Mouse (Mus musculus) forebrain, embryonic 13.5 days (tissue): ENCODE measurements at regions not wholly inside any gene's neighbourhood (a gene's known extent, or its start where the extent isn't known, plus 50 kb on each side); places are given as distances from the start of the nearest gene placed in this dataset.

Experiments used
- ATAC-seq: fragments of 200-750 bp; cut with Nextera tagmentation; 2 replicates; pipeline ENCODE4 v1.8.0; 2017
- H3K27ac ChIP-seq: fragments of 300-500 bp; sonication (generic); 2 replicates; pipeline ENCODE4 v1.5.1; 2015; ENCODE audit warnings: inconsistent platforms, mild to moderate bottlenecking, moderate library complexity
- H3K27me3 ChIP-seq: fragments of 300-500 bp; sonication (generic); 2 replicates; pipeline ENCODE4 v1.6.1; 2015; ENCODE audit warnings: mild to moderate bottlenecking, inconsistent platforms
- H3K36me3 ChIP-seq: fragments of 300-500 bp; sonication (generic); 2 replicates; pipeline ENCODE4 v1.6.1; 2015; ENCODE audit warnings: mild to moderate bottlenecking, inconsistent platforms; ENCODE audit not compliant: poor library complexity, severe bottlenecking
- H3K4me1 ChIP-seq: fragments of 300-500 bp; sonication (generic); 2 replicates; pipeline ENCODE4 v1.6.1; 2015; ENCODE audit warnings: inconsistent platforms
- H3K4me2 ChIP-seq: fragments of 300-500 bp; sonication (generic); 2 replicates; pipeline ENCODE4 v1.6.1; 2015; ENCODE audit warnings: inconsistent platforms, mild to moderate bottlenecking, moderate library complexity
- H3K4me3 ChIP-seq: fragments of 300-500 bp; sonication (generic); 2 replicates; pipeline ENCODE4 v1.5.1; 2015; ENCODE audit warnings: mild to moderate bottlenecking, inconsistent platforms
- H3K9ac ChIP-seq: fragments of 300-500 bp; sonication (generic); 2 replicates; pipeline ENCODE4 v1.6.1; 2015; ENCODE audit warnings: mild to moderate bottlenecking, inconsistent platforms
- H3K9me3 ChIP-seq: fragments of 300-500 bp; sonication (generic); replicated peaks from 2 replicates; pipeline ENCODE4 v1.6.1; 2016; ENCODE audit warnings: inconsistent platforms
- WGBS: fragments of 180-500 bp; shearing (Covaris S2); methylation state at CpG from one replicate; pipeline ENCODE4 v1.1.7; 2015; 5-methylcytosine and 5-hydroxymethylcytosine counted together

GRCm38 (mm10) chr17:9975995-9976394, 306.5 kb upstream of the Pabpc6 start:
- Histone ChIP-seq H3K27ac (no peak overlapping the region), H3K4me3 (no peak overlapping the region), H3K4me2 (no peak overlapping the region), H3K36me3 (no peaks in the 10 kb centered on the region), H3K4me1 (peaks cover 18% of the 10 kb centered on the region), H3K27me3 (no peaks in the 10 kb centered on the region), H3K9ac (no peak overlapping the region), H3K9me3 (no peaks in the 10 kb centered on the region; the same call in 1 of the 2 replicates)
- 88% methylated on average over 14 of the region's 14 CpGs for WGBS
- ATAC-seq: no peak

GRCm38 (mm10) chr17:9975153-9975552, 305.6 kb upstream of the Pabpc6 start:
- Histone ChIP-seq H3K9me3 (no peaks in the 10 kb centered on the region), H3K9ac (no peak overlapping the region), H3K27me3 (no peaks in the 10 kb centered on the region), H3K4me3 (no peak overlapping the region), H3K27ac (no peak overlapping the region), H3K4me2 (no peak overlapping the region), H3K36me3 (no peaks in the 10 kb centered on the region), H3K4me1 (peaks cover 18% of the 10 kb centered on the region)
- 90% methylated on average over 1 of the region's 1 CpGs for WGBS
- ATAC-seq: no peak

GRCm38 (mm10) chr17:9967988-9968387, 298.5 kb upstream of the Pabpc6 start:
- Histone ChIP-seq H3K27me3 (no peaks in the 10 kb centered on the region), H3K4me1 (peaks cover 8% of the 10 kb centered on the region; the same call in 1 of the 2 replicates), H3K27ac (no peak overlapping the region), H3K9me3 (no peaks in the 10 kb centered on the region), H3K4me2 (no peak overlapping the region), H3K4me3 (no peak overlapping the region), H3K36me3 (no peaks in the 10 kb centered on the region), H3K9ac (no peak overlapping the region)
- no peak for ATAC-seq
- WGBS: 64% methylated on average over 7 of the region's 7 CpGs

- H3K27me3 ChIP-seq: no peaks in the 10 kb centered on the region
- WGBS: 94% methylated on average over 10 of the region's 10 CpGs
Measured at GRCm38 (mm10) chr17:9962893-9963436, 293.4 kb upstream of the Pabpc6 start.

GRCm38 (mm10) chr17:9948985-9949667, 279.6 kb upstream of the Pabpc6 start:
- H3K4me1 ChIP-seq: no peaks in the 10 kb centered on the region
- no peak overlapping the region for H3K27ac ChIP-seq
- ATAC-seq: no peak
- H3K4me2 ChIP-seq: no peak overlapping the region
- no peaks in the 10 kb centered on the region for H3K9me3 ChIP-seq
- no peak overlapping the region for H3K4me3 ChIP-seq
- 81% methylated on average over 3 of the region's 3 CpGs for WGBS
- H3K27me3 ChIP-seq: no peaks in the 10 kb centered on the region
- no peaks in the 10 kb centered on the region for H3K36me3 ChIP-seq
- no peak overlapping the region for H3K9ac ChIP-seq

More at GRCm38 (mm10) chr17:9962893-9963436, 293.4 kb upstream of the Pabpc6 start:
- Histone ChIP-seq H3K4me3 (no peak overlapping the region), H3K36me3 (no peaks in the 10 kb centered on the region), H3K4me2 (no peak overlapping the region), H3K4me1 (peaks cover 6% of the 10 kb centered on the region; the same call in 1 of the 2 replicates), H3K9ac (no peak overlapping the region), H3K9me3 (no peaks in the 10 kb centered on the region), H3K27ac (no peak overlapping the region)
- no peak for ATAC-seq

GRCm38 (mm10) chr17:9947609-9948008, 278.1 kb upstream of the Pabpc6 start:
- no peaks in the 10 kb centered on the region for H3K27me3 ChIP-seq
- H3K36me3 ChIP-seq: no peaks in the 10 kb centered on the region
- WGBS: 86% methylated on average over 7 of the region's 7 CpGs
- H3K9ac ChIP-seq: no peak overlapping the region
- no peak overlapping the region for H3K4me3 ChIP-seq
- no peak overlapping the region for H3K27ac ChIP-seq
- H3K4me1 ChIP-seq: no peaks in the 10 kb centered on the region
- no peak for ATAC-seq
- no peaks in the 10 kb centered on the region for H3K9me3 ChIP-seq
- H3K4me2 ChIP-seq: no peak overlapping the region

GRCm38 (mm10) chr17:9944513-9944912, 275.0 kb upstream of the Pabpc6 start:
- ATAC-seq: no peak
- Histone ChIP-seq H3K4me2 (no peak overlapping the region), H3K27ac (no peak overlapping the region), H3K27me3 (no peaks in the 10 kb centered on the region), H3K9me3 (no peaks in the 10 kb centered on the region), H3K4me3 (no peak overlapping the region), H3K36me3 (no peaks in the 10 kb centered on the region), H3K9ac (no peak overlapping the region), H3K4me1 (no peaks in the 10 kb centered on the region)
- 87% methylated on average over 8 of the region's 8 CpGs for WGBS

- Histone ChIP-seq H3K9ac (no peak overlapping the region), H3K9me3 (no peaks in the 10 kb centered on the region), H3K4me1 (0 out of 2 replicates have a peak, but pooled peaks cover 5% of the 10 kb centered on the region), H3K27me3 (no peaks in the 10 kb centered on the region), H3K36me3 (no peaks in the 10 kb centered on the region), H3K4me2 (no peak overlapping the region), H3K4me3 (no peak overlapping the region), H3K27ac (no peak overlapping the region)
- whole genome bisulfite sequencing: 94% methylated on average over 4 of the region's 4 CpGs
- ATAC-seq: no peak
Measured at GRCm38 (mm10) chr17:9942171-9942570, 272.7 kb upstream of the Pabpc6 start.

- H3K9ac ChIP-seq: no peak overlapping the region
- 0 out of 2 replicates have a peak, but pooled peaks cover 5% of the 10 kb centered on the region for H3K4me1 ChIP-seq
- H3K9me3 ChIP-seq: no peaks in the 10 kb centered on the region
- no peaks in the 10 kb centered on the region for H3K27me3 ChIP-seq
- 88% methylated on average over 6 of the region's 6 CpGs for WGBS
- H3K36me3 ChIP-seq: no peaks in the 10 kb centered on the region
- ATAC-seq: no peak
- H3K4me2 ChIP-seq: no peak overlapping the region
- no peak overlapping the region for H3K27ac ChIP-seq
- H3K4me3 ChIP-seq: no peak overlapping the region
Measured at GRCm38 (mm10) chr17:9939576-9939975, 270.1 kb upstream of the Pabpc6 start.

- Histone ChIP-seq H3K9me3 (no peaks in the 10 kb centered on the region), H3K27me3 (no peaks in the 10 kb centered on the region), H3K4me2 (no peak overlapping the region), H3K36me3 (no peaks in the 10 kb centered on the region), H3K27ac (no peak overlapping the region), H3K9ac (no peak overlapping the region), H3K4me1 (0 out of 2 replicates have a peak, but pooled peaks cover 5% of the 10 kb centered on the region), H3K4me3 (no peak overlapping the region)
- 52% methylated on average over 10 of the region's 10 CpGs for WGBS
- ATAC-seq: no peak
Measured at GRCm38 (mm10) chr17:9938426-9938825, 268.9 kb upstream of the Pabpc6 start.

- no peak overlapping the region for H3K4me3 ChIP-seq
- no peak overlapping the region for H3K4me2 ChIP-seq
- H3K27ac ChIP-seq: no peak overlapping the region
- H3K9ac ChIP-seq: no peak overlapping the region
- H3K36me3 ChIP-seq: no peaks in the 10 kb centered on the region
- 0 out of 2 replicates have a peak, but pooled peaks cover 5% of the 10 kb centered on the region for H3K4me1 ChIP-seq
- no peak for ATAC-seq
- no peaks in the 10 kb centered on the region for H3K27me3 ChIP-seq
- H3K9me3 ChIP-seq: no peaks in the 10 kb centered on the region
- WGBS: 94% methylated on average over 5 of the region's 5 CpGs
Measured at GRCm38 (mm10) chr17:9937211-9937610, 267.7 kb upstream of the Pabpc6 start.

- no peak overlapping the region for H3K9ac ChIP-seq
- peaks cover 30% of the 10 kb centered on the region for H3K4me1 ChIP-seq
- no peak overlapping the region for H3K4me3 ChIP-seq
- 75% methylated on average over 8 of the region's 8 CpGs for WGBS
- no peak overlapping the region for H3K27ac ChIP-seq
- H3K9me3 ChIP-seq: no peaks in the 10 kb centered on the region
- H3K36me3 ChIP-seq: no peaks in the 10 kb centered on the region
- no peak for ATAC-seq
- no peak overlapping the region for H3K4me2 ChIP-seq
- no peaks in the 10 kb centered on the region for H3K27me3 ChIP-seq
Measured at GRCm38 (mm10) chr17:9932186-9932585, 262.7 kb upstream of the Pabpc6 start.

GRCm38 (mm10) chr17:9931526-9931925, 262.0 kb upstream of the Pabpc6 start:
- no peak overlapping the region for H3K27ac ChIP-seq
- no peak overlapping the region for H3K4me2 ChIP-seq
- WGBS: 86% methylated on average over 6 of the region's 6 CpGs
- peaks cover 30% of the 10 kb centered on the region for H3K4me1 ChIP-seq
- no peak for ATAC-seq
- H3K36me3 ChIP-seq: no peaks in the 10 kb centered on the region
- H3K9ac ChIP-seq: no peak overlapping the region
- H3K4me3 ChIP-seq: no peak overlapping the region
- no peaks in the 10 kb centered on the region for H3K27me3 ChIP-seq
- no peaks in the 10 kb centered on the region for H3K9me3 ChIP-seq
